35 mouse cellular contexts compared by ENCODE assay signal in the genomic region with DNA sequence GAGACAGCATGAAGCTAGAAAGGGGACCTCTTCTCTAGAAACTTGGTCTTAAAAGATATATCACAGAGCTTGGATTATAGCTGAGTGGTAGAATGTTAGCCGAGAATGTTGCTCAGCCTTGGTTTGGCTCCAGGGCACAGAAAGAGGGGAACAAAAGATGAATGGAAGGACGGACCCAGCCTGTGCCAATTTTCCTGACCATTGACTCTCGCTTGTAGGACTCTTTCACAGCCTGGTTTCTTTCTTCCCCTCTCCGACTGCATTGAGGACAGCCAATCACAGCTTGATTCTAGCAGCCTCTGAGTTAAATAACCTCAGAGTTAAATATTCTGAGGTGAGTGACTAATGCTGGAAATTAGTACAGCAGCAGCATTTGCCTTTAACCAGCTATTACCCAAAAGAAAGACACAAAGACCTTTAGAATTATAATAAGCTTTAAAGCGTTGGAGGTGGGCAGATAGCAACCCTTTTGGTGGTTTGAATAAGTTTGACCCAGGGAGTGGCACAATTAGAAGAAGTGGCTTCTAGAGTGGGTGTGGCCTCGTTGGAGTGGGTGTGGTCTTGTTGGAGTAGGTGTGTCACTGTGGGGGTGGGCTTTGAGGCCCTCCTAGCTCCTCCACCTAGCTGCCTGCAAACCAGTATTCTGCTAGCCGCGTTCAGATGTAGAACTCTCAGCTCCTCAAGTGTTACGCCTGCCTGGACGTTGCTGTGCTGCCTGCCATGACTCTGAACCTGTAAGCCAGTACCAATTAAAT. TPM values are rescaled to one million over a fixed set of nuclear protein-coding genes. Genes with fewer than 3 reads are reported as not detected.
A peak's percentile ranks its signal among the peaks of the same experiment; 100 is the strongest.
DNase-seq lines count a peak whose midpoint lies in the region; ATAC-seq and TF ChIP-seq lines count a peak whose summit lies in the region.
"Had no signal": no experiment of that assay in that cellular context is flagged by ENCODE, and none has a peak within 500 bp of the region (broad histone marks: within the 10 kb centered on the region; RNA-seq: fewer than 3 reads in every experiment).

No protein-coding gene starts in this region.

- 44% methylated on average over 10 of the region's 10 CpGs for WGBS in forebrain, embryonic 14.5 days
- WGBS in forebrain, embryonic 10.5 days = 70% methylated on average over 10 of the region's 10 CpGs
- WGBS in midbrain, postnatal 0 days = 65% methylated on average over 10 of the region's 10 CpGs
- WGBS in midbrain, embryonic 16.5 days = 56% methylated on average over 10 of the region's 10 CpGs
- WGBS in heart, adult 2 months = 72% methylated on average over 10 of the region's 10 CpGs

- H3K79me2 ChIP-seq in heart, adult 2 months (replicated peaks; ENCODE audit: control insufficient read depth, insufficient read depth, low read length) = no peaks in the 10 kb centered on the region

- H3K27ac ChIP-seq in forebrain, embryonic 14.5 days (ENCODE audit: low read depth, low read length) = no peak overlapping the region
- H3K27ac ChIP-seq in forebrain, embryonic 10.5 days = no peak overlapping the region
- no peak overlapping the region for H3K27ac ChIP-seq in midbrain, postnatal 0 days (ENCODE audit: low read depth, low read length)
- no peak overlapping the region for H3K27ac ChIP-seq in midbrain, embryonic 16.5 days (ENCODE audit: low read length)
- H3K27ac ChIP-seq in heart, adult 2 months = no peak overlapping the region
- H3K27ac ChIP-seq: embryonic facial prominence, embryonic 10.5 days; embryonic facial prominence, embryonic 13.5 days; forebrain, embryonic 13.5 days; gastrocnemius, adult 2 months; heart, embryonic 15.5 days; hindbrain, embryonic 10.5 days; hindbrain, embryonic 15.5 days had no signal

- H3K9ac ChIP-seq in forebrain, embryonic 14.5 days (ENCODE audit: low read length) = no peak overlapping the region
- H3K9ac ChIP-seq in midbrain, postnatal 0 days (replicated peaks; ENCODE audit: low read length, poor library complexity, severe bottlenecking) = no peak overlapping the region
- no peak overlapping the region for H3K9ac ChIP-seq in midbrain, embryonic 16.5 days (ENCODE audit: low read depth, low read length)
- no peak overlapping the region for H3K9ac ChIP-seq in heart, adult 2 months (ENCODE audit: low read depth, low read length)
- H3K9ac ChIP-seq: embryonic facial prominence, embryonic 13.5 days; forebrain, embryonic 13.5 days; forebrain, postnatal 0 days; heart, embryonic 12.5 days; heart, embryonic 15.5 days; hindbrain, embryonic 15.5 days had no signal

- TF ChIP-seq EP300 in heart, adult 2 months (IDR thresholded peaks at IDR 0.05; ENCODE audit: insufficient read depth, low read depth, low read length) = no peak

- TF ChIP-seq POLR2A in brain, embryonic 14.5 days (IDR thresholded peaks at IDR 0.05; ENCODE audit: borderline replicate concordance, extremely low read depth, insufficient read depth, insufficient read length, poor library complexity, severe bottlenecking) = no peak
- TF ChIP-seq POLR2A in heart, adult 2 months (IDR thresholded peaks at IDR 0.05; ENCODE audit: insufficient read depth, low read depth, low read length) = no peak

- H3K4me2 ChIP-seq in forebrain, embryonic 14.5 days (ENCODE audit: low read length) = no peak overlapping the region
- H3K4me2 ChIP-seq in midbrain, postnatal 0 days (ENCODE audit: low read depth, low read length, poor library complexity, severe bottlenecking) = no peak overlapping the region
- no peak overlapping the region for H3K4me2 ChIP-seq in midbrain, embryonic 16.5 days (ENCODE audit: low read length)
- H3K4me2 ChIP-seq: embryonic facial prominence, embryonic 13.5 days; forebrain, embryonic 13.5 days; heart, embryonic 12.5 days; heart, embryonic 15.5 days; hindbrain, embryonic 15.5 days had no signal

- no peaks in the 10 kb centered on the region for H3K27me3 ChIP-seq in forebrain, embryonic 14.5 days (replicated peaks; ENCODE audit: control insufficient read depth, insufficient read depth, low read length)
- no peaks in the 10 kb centered on the region for H3K27me3 ChIP-seq in forebrain, embryonic 10.5 days (ENCODE audit: poor library complexity, severe bottlenecking)
- no peaks in the 10 kb centered on the region for H3K27me3 ChIP-seq in midbrain, postnatal 0 days (ENCODE audit: insufficient read depth, low read length)
- H3K27me3 ChIP-seq in midbrain, embryonic 16.5 days (ENCODE audit: control insufficient read depth, insufficient read depth, low read depth, low read length) = no peaks in the 10 kb centered on the region
- no peaks in the 10 kb centered on the region for H3K27me3 ChIP-seq in heart, adult 2 months (ENCODE audit: control insufficient read depth, insufficient read depth, low read length)
- H3K27me3 ChIP-seq: CH12.LX; embryonic facial prominence, embryonic 13.5 days; forebrain, embryonic 13.5 days; heart, embryonic 12.5 days; heart, embryonic 15.5 days; hindbrain, embryonic 15.5 days had no signal

- 0 out of 2 replicates have a peak, but pooled peaks have one; percentile 40 for ATAC-seq in forebrain, embryonic 14.5 days
- ATAC-seq in midbrain, postnatal 0 days (ENCODE audit: low FRiP score) = no peak
- ATAC-seq in midbrain, embryonic 16.5 days = no peak
- ATAC-seq: activated CD4-positive, CD25-positive, alpha-beta regulatory T cell, adult 4 months; forebrain, embryonic 13.5 days; forebrain, postnatal 0 days; inflammation-experienced regulatory T-cells, adult 6 months; intestine, embryonic 16.5 days; Patski had no signal

- DNase-seq in forebrain, embryonic 14.5 days (ENCODE audit: low spot score) = peak; percentile 26
- no peak for DNase-seq in forebrain, embryonic 10.5 days (ENCODE audit: extremely low spot score, low spot score)
- peak; percentile 31 for DNase-seq in midbrain, postnatal 0 days (ENCODE audit: low spot score)
- DNase-seq in Muller cell, postnatal 12 days (ENCODE audit: inconsistent ontology term) = peak; percentile 83
- peak; percentile 62 for DNase-seq in brain, embryonic 14.5 days (ENCODE audit: low read depth)
- DNase-seq in heart, adult 2 months = no peak
- DNase-seq in adrenal gland, adult 2 months = no peak
- DNase-seq: adrenal gland, postnatal 10 days; adrenal gland, postnatal 36 days; cerebellum, adult 11 months; cerebellum, adult 8-10 months; cerebellum, postnatal 10 days; cerebellum, postnatal 36 days; embryo, embryonic 11 days; forebrain, postnatal 0 days; gastrocnemius, adult 2 months; gastrocnemius, postnatal 14 days; heart, adult 11 months; heart, postnatal 10 days; heart, postnatal 36 days; kidney, adult 18-20 months had no signal

- no peaks in the 10 kb centered on the region for H3K4me1 ChIP-seq in forebrain, embryonic 14.5 days (ENCODE audit: control insufficient read depth, insufficient read depth, low read length)
- peaks cover 3% of the 10 kb centered on the region; the same call in 1 of the 2 replicates for H3K4me1 ChIP-seq in forebrain, embryonic 10.5 days
- no peaks in the 10 kb centered on the region for H3K4me1 ChIP-seq in midbrain, postnatal 0 days (ENCODE audit: insufficient read depth, low read length)
- no peaks in the 10 kb centered on the region for H3K4me1 ChIP-seq in midbrain, embryonic 16.5 days (ENCODE audit: control insufficient read depth, insufficient read depth, low read length)
- H3K4me1 ChIP-seq in heart, adult 2 months (ENCODE audit: control insufficient read depth, insufficient read depth, low read length) = no peaks in the 10 kb centered on the region
- H3K4me1 ChIP-seq: embryonic facial prominence, embryonic 10.5 days; embryonic facial prominence, embryonic 13.5 days; forebrain, embryonic 13.5 days; heart, embryonic 12.5 days; heart, embryonic 15.5 days; hindbrain, embryonic 10.5 days; hindbrain, embryonic 15.5 days had no signal

- no peaks in the 10 kb centered on the region for H3K36me3 ChIP-seq in forebrain, embryonic 14.5 days (ENCODE audit: control insufficient read depth, insufficient read depth, low read length)
- no peaks in the 10 kb centered on the region for H3K36me3 ChIP-seq in forebrain, embryonic 10.5 days (replicated peaks)
- no peaks in the 10 kb centered on the region for H3K36me3 ChIP-seq in midbrain, postnatal 0 days (ENCODE audit: insufficient read depth, low read length)
- no peaks in the 10 kb centered on the region for H3K36me3 ChIP-seq in midbrain, embryonic 16.5 days (ENCODE audit: control insufficient read depth, insufficient read depth, low read length)
- H3K36me3 ChIP-seq in heart, adult 2 months (ENCODE audit: control insufficient read depth, insufficient read depth, low read length) = no peaks in the 10 kb centered on the region
- H3K36me3 ChIP-seq: embryonic facial prominence, embryonic 10.5 days; embryonic facial prominence, embryonic 13.5 days; heart, embryonic 12.5 days; heart, embryonic 15.5 days; hindbrain, embryonic 10.5 days; hindbrain, embryonic 15.5 days had no signal

- no peak overlapping the region for H3K4me3 ChIP-seq in forebrain, embryonic 14.5 days (ENCODE audit: low read depth, low read length)
- no peak overlapping the region for H3K4me3 ChIP-seq in forebrain, embryonic 10.5 days
- H3K4me3 ChIP-seq in midbrain, postnatal 0 days (ENCODE audit: low read depth, low read length) = no peak overlapping the region
- no peak overlapping the region for H3K4me3 ChIP-seq in midbrain, embryonic 16.5 days (ENCODE audit: low read depth, low read length)
- no peak overlapping the region for H3K4me3 ChIP-seq in heart, adult 2 months
- H3K4me3 ChIP-seq: embryonic facial prominence, embryonic 10.5 days; embryonic facial prominence, embryonic 13.5 days; erythroblast, embryonic 14.5 days; forebrain, embryonic 13.5 days; gastrocnemius, adult 2 months; heart, embryonic 12.5 days; heart, embryonic 15.5 days; hindbrain, embryonic 10.5 days; hindbrain, embryonic 15.5 days had no signal

- H3K9me3 ChIP-seq in forebrain, embryonic 14.5 days (replicated peaks; ENCODE audit: control insufficient read depth, low read length) = no peaks in the 10 kb centered on the region
- no peaks in the 10 kb centered on the region for H3K9me3 ChIP-seq in forebrain, embryonic 10.5 days
- H3K9me3 ChIP-seq in midbrain, postnatal 0 days (ENCODE audit: low read length) = no peaks in the 10 kb centered on the region
- H3K9me3 ChIP-seq in midbrain, embryonic 16.5 days (replicated peaks; ENCODE audit: control insufficient read depth, low read length, poor library complexity, severe bottlenecking) = no peaks in the 10 kb centered on the region
- H3K9me3 ChIP-seq: embryonic facial prominence, embryonic 13.5 days; forebrain, embryonic 13.5 days; heart, embryonic 15.5 days; hindbrain, embryonic 10.5 days; hindbrain, embryonic 15.5 days had no signal

- TF ChIP-seq CTCF in midbrain, postnatal 0 days (IDR thresholded peaks at IDR 0.05) = no peak
- no peak for TF ChIP-seq CTCF in brain, embryonic 14.5 days (IDR thresholded peaks at IDR 0.05; ENCODE audit: borderline replicate concordance, extremely low read depth, insufficient read depth, insufficient read length)
- TF ChIP-seq CTCF in heart, adult 2 months (IDR thresholded peaks at IDR 0.05) = no peak

- intact Hi-C loops in heart, adult 2 months (cut with DNase I) = loop anchor here (5.0 kb wide), 1 partner anchor 278 kb away; no protein-coding TSS in a partner anchor

RNA-seq across cellular contexts. Expression of a gene that starts 21.2 kb away (rescaled TPM):
- 209 and 304 TPM in 2 replicates for polyA plus RNA-seq in forebrain, embryonic 14.5 days (2014; fragmentation: Nextera tagmentation; extraction: Ambion mirVana)
- 542 and 548 TPM in 2 replicates for polyA plus RNA-seq in forebrain, embryonic 10.5 days (2016; fragmentation: Nextera tagmentation; extraction: Ambion mirVana)
- total RNA-seq in midbrain, postnatal 0 days (2014; rRNA removed) = 19.4 and 38.1 TPM in 2 replicates
- polyA plus RNA-seq in midbrain, postnatal 0 days (2015; fragmentation: Nextera tagmentation; extraction: Ambion mirVana) = 23.7 and 25.5 TPM in 2 replicates
- 31.9 and 49.3 TPM in 2 replicates for polyA plus RNA-seq in midbrain, embryonic 16.5 days (2015; fragmentation: Nextera tagmentation; extraction: Ambion mirVana)
- polyA plus RNA-seq in brain, embryonic 14.5 days (2012; rRNA removed) = 94.3 and 204 TPM in 2 replicates
- total RNA-seq in heart, adult 2 months (2021) = 1 to 10 TPM in 1 of 2 experiments, under 1 TPM in 1; 0.52 to 1.1 TPM
- 1.1 and 3.2 TPM in 2 replicates for polyA plus RNA-seq in heart, adult 2 months (2012; rRNA removed)
- 1 to 10 TPM; 4.2 to 6.2 TPM for total RNA-seq in adrenal gland, adult 2 months (2021)
- polyA plus RNA-seq in adrenal gland, adult 2 months (2012; rRNA removed) = 2.0 and 3.6 TPM in 2 replicates
- total RNA-seq: gastrocnemius, adult 2 months had no signal

RNA-seq across cellular contexts. Expression of a gene that starts 24.6 kb away (rescaled TPM):
- 60.0 and 84.2 TPM in 2 replicates for polyA plus RNA-seq in forebrain, embryonic 14.5 days (2014; fragmentation: Nextera tagmentation; extraction: Ambion mirVana)
- polyA plus RNA-seq in forebrain, embryonic 10.5 days (2016; fragmentation: Nextera tagmentation; extraction: Ambion mirVana) = 18.5 and 24.8 TPM in 2 replicates
- 253 and 328 TPM in 2 replicates for total RNA-seq in midbrain, postnatal 0 days (2014; rRNA removed)
- polyA plus RNA-seq in midbrain, postnatal 0 days (2015; fragmentation: Nextera tagmentation; extraction: Ambion mirVana) = 48.7 and 66.6 TPM in 2 replicates
- 86.7 and 102 TPM in 2 replicates for polyA plus RNA-seq in midbrain, embryonic 16.5 days (2015; fragmentation: Nextera tagmentation; extraction: Ambion mirVana)
- polyA plus RNA-seq in brain, embryonic 14.5 days (2012; rRNA removed) = 76.0 and 183 TPM in 2 replicates
- 10 to 100 TPM; 64.6 to 80.3 TPM for total RNA-seq in heart, adult 2 months (2021)
- polyA plus RNA-seq in heart, adult 2 months (2012; rRNA removed) = 16.8 and 19.5 TPM in 2 replicates
- 10 to 100 TPM; 10.2 to 12.9 TPM for total RNA-seq in adrenal gland, adult 2 months (2021)
- polyA plus RNA-seq in adrenal gland, adult 2 months (2012; rRNA removed) = 0.79 and 0.83 TPM in 2 replicates

Comparison
In these comparisons a context has a peak if more than half of its experiments do, and no peak if none do; other contexts are left out.
1. DNase-seq: peak in forebrain, embryonic 14.5 days (single experiment), midbrain, postnatal 0 days (single experiment), Muller cell, postnatal 12 days (single experiment) and brain, embryonic 14.5 days (single experiment); none in forebrain, embryonic 10.5 days (single experiment), heart, adult 2 months (0 of 2) and adrenal gland, adult 2 months (single experiment).